8 mouse cellular contexts compared by ENCODE assay signal in genomic region chr19:5106731-5107191, GRCm38 (mm10). TPM values are rescaled to one million over a fixed set of nuclear protein-coding genes. Genes with fewer than 3 reads are reported as not detected.
A peak's percentile ranks its signal among the peaks of the same experiment; 100 is the strongest.
DNase-seq lines count a peak whose midpoint lies in the region; ATAC-seq and TF ChIP-seq lines count a peak whose summit lies in the region.

Gene Rab1b (minus strand): TSS chr19:5107072.

- no peaks in the 10 kb centered on the region for H3K27me3 ChIP-seq in heart, embryonic 12.5 days (replicated peaks)
- no peaks in the 10 kb centered on the region for H3K27me3 ChIP-seq in kidney, postnatal 0 days (ENCODE audit: insufficient read depth, low read length)
- no peaks in the 10 kb centered on the region for H3K27me3 ChIP-seq in liver, embryonic 11.5 days (replicated peaks; ENCODE audit: control insufficient read depth, insufficient read depth, low read length)
- no peaks in the 10 kb centered on the region for H3K27me3 ChIP-seq in stomach, embryonic 14.5 days (ENCODE audit: control insufficient read depth, insufficient read depth, low read length)

- DNase-seq in CD4-positive helper T cell, adult 2 months (ENCODE audit: low read depth, low spot score), result peak; percentile 98
- peak; percentile 96 for DNase-seq in brain, embryonic 18.5 days (ENCODE audit: low read depth, low spot score)
- peak; percentile 99 for DNase-seq in kidney, postnatal 0 days (ENCODE audit: low spot score)
- peak; percentile 95 for DNase-seq in liver, embryonic 11.5 days (ENCODE audit: low spot score)
- peak; percentile 99 for DNase-seq in naive thymus-derived CD4-positive, alpha-beta T cell, adult 2 months (ENCODE audit: low read depth)

- H3K9me3 ChIP-seq in heart, embryonic 12.5 days (replicated peaks), result no peaks in the 10 kb centered on the region
- no peaks in the 10 kb centered on the region for H3K9me3 ChIP-seq in kidney, postnatal 0 days (replicated peaks; ENCODE audit: low read length)
- H3K9me3 ChIP-seq in liver, embryonic 11.5 days (ENCODE audit: control insufficient read depth, low read length), result no peaks in the 10 kb centered on the region
- H3K9me3 ChIP-seq in stomach, embryonic 14.5 days (ENCODE audit: control insufficient read depth, low read depth, low read length), result no peaks in the 10 kb centered on the region

- TF ChIP-seq CTCF in kidney, postnatal 0 days (IDR thresholded peaks at IDR 0.05; ENCODE audit: low read depth), result no peak

- 0% methylated on average over 44 of the region's 46 CpGs for WGBS in heart, embryonic 12.5 days
- WGBS in kidney, postnatal 0 days, result under 1% methylated on average over 40 of the region's 46 CpGs
- WGBS in liver, embryonic 11.5 days, result under 1% methylated on average over 46 of the region's 46 CpGs
- under 1% methylated on average over 45 of the region's 46 CpGs for WGBS in stomach, embryonic 14.5 days

- H3K4me2 ChIP-seq in heart, embryonic 12.5 days, result peak within 1 kb of the TSS; percentile 81
- peak within 1 kb of the TSS; percentile 76 for H3K4me2 ChIP-seq in kidney, postnatal 0 days (ENCODE audit: low read length)
- H3K4me2 ChIP-seq in liver, embryonic 11.5 days, result peak within 1 kb of the TSS; percentile 78
- H3K4me2 ChIP-seq in stomach, embryonic 14.5 days (replicated peaks; ENCODE audit: low read depth, low read length), result peak within 1 kb of the TSS; percentile 98

- peaks cover 63% of the 10 kb centered on the region for H3K36me3 ChIP-seq in heart, embryonic 12.5 days
- H3K36me3 ChIP-seq in kidney, postnatal 0 days (ENCODE audit: insufficient read depth, low read length), result peaks cover 46% of the 10 kb centered on the region
- H3K36me3 ChIP-seq in liver, embryonic 11.5 days (ENCODE audit: control insufficient read depth, insufficient read depth, low read length), result peaks cover 28% of the 10 kb centered on the region
- H3K36me3 ChIP-seq in stomach, embryonic 14.5 days (ENCODE audit: control insufficient read depth, insufficient read depth, low read length), result peaks cover 51% of the 10 kb centered on the region

- peak within 1 kb of the TSS; percentile 89 for H3K27ac ChIP-seq in heart, embryonic 12.5 days (ENCODE audit: poor library complexity, severe bottlenecking)
- H3K27ac ChIP-seq in kidney, postnatal 0 days, result peak within 1 kb of the TSS; percentile 88
- H3K27ac ChIP-seq in liver, embryonic 11.5 days (ENCODE audit: low read depth, low read length), result peak within 1 kb of the TSS; percentile 90
- peak within 1 kb of the TSS; percentile 94 for H3K27ac ChIP-seq in stomach, embryonic 14.5 days (ENCODE audit: low read length)

- H3K4me3 ChIP-seq in heart, embryonic 12.5 days, result peak within 1 kb of the TSS; percentile 78
- H3K4me3 ChIP-seq in kidney, postnatal 0 days (replicated peaks; ENCODE audit: low read depth, low read length), result peak within 1 kb of the TSS; percentile 65
- peak within 1 kb of the TSS; percentile 87 for H3K4me3 ChIP-seq in liver, embryonic 11.5 days (ENCODE audit: low read depth, low read length)
- H3K4me3 ChIP-seq in stomach, embryonic 14.5 days (ENCODE audit: low read depth, low read length), result peak within 1 kb of the TSS; percentile 84

- peak; percentile 95 for ATAC-seq in erythroid progenitor cell, adult 5-6 weeks (replicated peaks; ENCODE audit: low FRiP score, poor library complexity, severe bottlenecking)
- peak; percentile 94 for ATAC-seq in heart, embryonic 12.5 days (ENCODE audit: insufficient number of reproducible peaks, low FRiP score)
- ATAC-seq in kidney, postnatal 0 days (replicated peaks; ENCODE audit: low FRiP score, low read depth), result peak; percentile 86
- ATAC-seq in liver, embryonic 11.5 days (replicated peaks; ENCODE audit: low FRiP score), result peak; percentile 91
- peak; percentile 92 for ATAC-seq in stomach, embryonic 14.5 days (ENCODE audit: insufficient number of reproducible peaks, insufficient read depth, low FRiP score, low read depth)

- peak within 1 kb of the TSS; percentile 87 for H3K9ac ChIP-seq in heart, embryonic 12.5 days
- H3K9ac ChIP-seq in kidney, postnatal 0 days (ENCODE audit: low read depth, low read length), result peak within 1 kb of the TSS; percentile 80
- H3K9ac ChIP-seq in liver, embryonic 11.5 days (ENCODE audit: low read depth, low read length), result peak within 1 kb of the TSS; percentile 89
- peak within 1 kb of the TSS; percentile 81 for H3K9ac ChIP-seq in stomach, embryonic 14.5 days (replicated peaks; ENCODE audit: low read depth, low read length)

- H3K4me1 ChIP-seq in heart, embryonic 12.5 days (replicated peaks), result peaks cover 29% of the 10 kb centered on the region
- H3K4me1 ChIP-seq in kidney, postnatal 0 days (replicated peaks; ENCODE audit: insufficient read depth, low read length), result peaks cover 10% of the 10 kb centered on the region
- peaks cover 23% of the 10 kb centered on the region for H3K4me1 ChIP-seq in liver, embryonic 11.5 days (replicated peaks; ENCODE audit: control insufficient read depth, insufficient read depth, low read length)
- peaks cover 11% of the 10 kb centered on the region for H3K4me1 ChIP-seq in stomach, embryonic 14.5 days (ENCODE audit: control insufficient read depth, insufficient read depth, low read length)

RNA-seq across cellular contexts. Expression of gene Rab1b, which starts in this region (rescaled TPM):
- total RNA-seq in erythroid progenitor cell, adult 5-6 weeks (2015; ENCODE audit: low replicate concordance), result 12.2 and 13.7 TPM in 2 replicates
- total RNA-seq in erythroid progenitor cell, adult 5-6 weeks (2017; ENCODE audit: low replicate concordance), result 20.5 and 23.3 TPM in 2 replicates
- 218 and 226 TPM in 2 replicates for polyA plus RNA-seq in heart, embryonic 12.5 days (2016; fragmentation: Nextera tagmentation; extraction: Ambion mirVana)
- 270 and 284 TPM in 2 replicates for polyA plus RNA-seq in kidney, postnatal 0 days (2015; fragmentation: Nextera tagmentation; extraction: Ambion mirVana)
- polyA plus RNA-seq in liver, embryonic 11.5 days (2014; fragmentation: Nextera tagmentation; extraction: Ambion mirVana), result 180 and 185 TPM in 2 replicates
- 253 TPM in 2 replicates for polyA plus RNA-seq in stomach, embryonic 14.5 days (2014; fragmentation: Nextera tagmentation; extraction: Ambion mirVana)

Comparison
In these comparisons a context has a peak if more than half of its experiments do, and no peak if none do; other contexts are left out.
1. Peak in every context shown above with its lines: DNase-seq, ATAC-seq, H3K4me3 ChIP-seq and H3K27ac ChIP-seq.